Mouse (Mus musculus) forebrain, embryonic 11.5 days (tissue): ENCODE results near the gene Cacna1d. TPM values are rescaled to one million over a fixed set of nuclear protein-coding genes. Genes with fewer than 3 reads are reported as not detected.

Source experiments
- ATAC-seq: fragments of 200-750 bp; cut with Nextera tagmentation; replicated peaks from 2 replicates; pipeline ENCODE4 v1.8.0; 2017; ENCODE audit warnings: moderate TSS enrichment; ENCODE audit not compliant: low FRiP score
- DNase-seq: peaks from one replicate; pipeline ENCODE4 v3.0.0-alpha.2; 2017; ENCODE audit warnings: low spot score
- H3K27ac ChIP-seq: fragments of 300-500 bp; sonication (generic); 2 replicates; pipeline ENCODE4 v1.5.1; 2014; ENCODE audit warnings: low read depth, low read length
- H3K27me3 ChIP-seq: fragments of 300-500 bp; sonication (generic); 2 replicates; pipeline ENCODE4 v1.6.1; 2014; ENCODE audit warnings: mild to moderate bottlenecking, low read length, mixed read lengths; ENCODE audit not compliant: control insufficient read depth, insufficient read depth
- H3K36me3 ChIP-seq: fragments of 300-500 bp; sonication (generic); 2 replicates; pipeline ENCODE4 v1.6.1; 2014; ENCODE audit warnings: mild to moderate bottlenecking, low read length, moderate library complexity, mixed read lengths; ENCODE audit not compliant: control insufficient read depth, insufficient read depth
- H3K4me1 ChIP-seq: fragments of 300-500 bp; sonication (generic); replicated peaks from 2 replicates; pipeline ENCODE4 v1.6.1; 2014; ENCODE audit warnings: low read length, mixed read lengths; ENCODE audit not compliant: control insufficient read depth, insufficient read depth
- H3K4me2 ChIP-seq: fragments of 300-500 bp; sonication (generic); 2 replicates; pipeline ENCODE4 v1.6.1; 2014; ENCODE audit warnings: low read depth, mild to moderate bottlenecking, low read length, moderate library complexity, mixed read lengths; ENCODE audit not compliant: severe bottlenecking
- H3K4me3 ChIP-seq: fragments of 300-500 bp; sonication (generic); 2 replicates; pipeline ENCODE4 v1.5.1; 2014; ENCODE audit warnings: low read depth, low read length
- H3K9ac ChIP-seq: fragments of 300-500 bp; sonication (generic); 2 replicates; pipeline ENCODE4 v1.6.1; 2014; ENCODE audit warnings: low read length
- H3K9me3 ChIP-seq: fragments of 300-500 bp; sonication (generic); 2 replicates; pipeline ENCODE4 v1.6.1; 2016; ENCODE audit warnings: low read length, mixed read lengths; ENCODE audit not compliant: control insufficient read depth
- WGBS: fragments of 180-500 bp; shearing (Covaris S2); extraction: QIAGEN DNeasy Blood & Tissue Kit; methylation state at CpG from one replicate; pipeline ENCODE4 v1.1.7; 2014; 5-methylcytosine and 5-hydroxymethylcytosine counted together
- polyA plus RNA-seq: library from polyadenylated mRNA; unstranded; fragments of >200 nt; fragmentation: Nextera tagmentation; extraction: Ambion mirVana; gene quantifications from 2 replicates; pipeline ENCODE4 v1.2.1, GENCODE M21; 2014

The Cacna1d gene
- polyA plus RNA-seq, 1 experiment from 2014 or later, result 1.8 TPM

GRCm38 (mm10) chr14:30455801-30456595 is 35.3 kb downstream of the Cacna1d start:
- Histone ChIP-seq H3K27ac (no peak overlapping the region), H3K27me3 (no peaks in the 10 kb centered on the region; the same call in 1 of the 2 replicates), H3K36me3 (no peaks in the 10 kb centered on the region), H3K9me3 (no peaks in the 10 kb centered on the region), H3K4me2 (0 out of 2 replicates have a peak overlapping the region, but pooled peaks have one; percentile 11), H3K4me1 (no peaks in the 10 kb centered on the region), H3K4me3 (no peak overlapping the region), H3K9ac (no peak overlapping the region)
- WGBS, result 20% methylated on average over 12 of the region's 13 CpGs
- ATAC-seq (no peak), DNase-seq (no peak)

DNA sequence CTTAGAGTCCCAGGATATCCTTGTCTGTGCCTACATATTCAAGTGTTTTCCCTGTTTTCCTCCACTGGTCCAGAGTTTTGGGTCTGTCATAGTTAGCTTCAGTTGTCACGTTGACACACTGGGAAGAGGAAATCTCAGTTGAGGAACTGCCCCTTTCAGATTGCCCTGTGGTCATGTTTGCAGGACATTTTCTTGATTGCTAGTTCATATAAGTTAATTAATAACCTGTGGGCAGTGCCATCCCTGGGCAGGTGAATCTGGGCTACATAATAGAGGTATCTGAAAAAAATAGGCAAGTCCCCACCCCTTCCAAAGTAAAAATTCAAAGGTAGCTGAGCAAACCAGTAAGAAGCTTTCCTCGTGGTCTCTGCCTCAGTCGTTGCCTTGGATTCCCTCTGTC is 51.3 kb downstream of the Cacna1d start:
- DNase-seq, result no peak
- H3K9me3 ChIP-seq, result no peaks in the 10 kb centered on the region
- no peaks in the 10 kb centered on the region for H3K4me1 ChIP-seq
- no peak overlapping the region for H3K4me3 ChIP-seq
- H3K9ac ChIP-seq, result no peak overlapping the region
- H3K27ac ChIP-seq, result no peak overlapping the region
- no peaks in the 10 kb centered on the region for H3K36me3 ChIP-seq
- no peak overlapping the region for H3K4me2 ChIP-seq
- WGBS, result 84% methylated on average over 3 of the region's 3 CpGs
- H3K27me3 ChIP-seq, result no peaks in the 10 kb centered on the region
- ATAC-seq, result no peak

GRCm38 (mm10) chr14:30435316-30435715 is 55.9 kb downstream of the Cacna1d start:
- Histone ChIP-seq H3K4me1 (no peaks in the 10 kb centered on the region), H3K4me2 (no peak overlapping the region), H3K9me3 (no peaks in the 10 kb centered on the region), H3K27me3 (no peaks in the 10 kb centered on the region), H3K9ac (no peak overlapping the region), H3K36me3 (no peaks in the 10 kb centered on the region), H3K4me3 (no peak overlapping the region), H3K27ac (no peak overlapping the region)
- WGBS, result 83% methylated on average over 5 of the region's 5 CpGs
- DNase-seq (no peak), ATAC-seq (no peak)

DNA sequence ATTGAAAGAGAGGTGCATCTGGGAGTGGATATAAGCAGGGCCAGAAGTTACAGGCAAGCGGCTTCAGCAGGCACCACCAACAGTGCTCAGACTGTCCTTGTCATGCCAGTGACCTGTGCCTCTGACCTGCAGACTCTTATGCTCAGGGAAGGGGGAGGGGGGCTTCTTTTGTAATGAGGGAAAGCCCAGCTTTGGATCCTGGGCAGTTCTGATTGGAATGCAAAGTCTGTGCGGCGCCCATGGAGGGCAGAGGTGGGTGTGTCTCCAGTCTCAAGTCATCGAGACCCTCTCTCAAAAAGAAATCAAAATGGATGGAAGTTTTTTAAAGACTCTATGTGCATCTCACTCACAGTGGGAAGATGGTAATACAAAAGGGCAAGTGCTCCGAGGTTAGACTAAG is 60.8 kb downstream of the Cacna1d start:
- H3K4me3 ChIP-seq, result no peak overlapping the region
- H3K27ac ChIP-seq, result no peak overlapping the region
- no peaks in the 10 kb centered on the region for H3K36me3 ChIP-seq
- no peak for DNase-seq
- H3K27me3 ChIP-seq, result no peaks in the 10 kb centered on the region
- 60% methylated on average over 5 of the region's 5 CpGs for WGBS
- H3K9me3 ChIP-seq, result no peaks in the 10 kb centered on the region
- H3K9ac ChIP-seq, result no peak overlapping the region
- H3K4me1 ChIP-seq, result no peaks in the 10 kb centered on the region
- no peak overlapping the region for H3K4me2 ChIP-seq
- no peak for ATAC-seq

DNA sequence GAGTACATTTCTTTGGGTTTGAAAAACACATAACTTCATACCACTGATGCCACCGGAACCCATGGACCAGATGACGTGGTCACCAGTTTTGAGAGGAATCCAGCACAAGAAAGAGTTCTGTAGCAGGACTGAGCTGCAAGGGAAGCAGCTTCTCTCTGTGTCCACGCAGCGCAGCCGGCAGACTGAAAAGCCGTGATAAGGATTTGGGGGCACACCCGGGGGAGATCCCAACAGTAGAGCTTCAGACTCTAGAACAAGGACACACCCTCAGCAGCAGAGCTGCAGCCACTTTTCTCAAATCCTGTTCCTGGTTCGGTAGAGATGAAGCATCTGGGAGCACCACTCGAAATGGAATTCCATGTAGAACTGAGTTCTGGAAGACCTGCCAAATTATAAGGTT is 61.2 kb downstream of the Cacna1d start:
- Histone ChIP-seq H3K4me3 (no peak overlapping the region), H3K9ac (no peak overlapping the region), H3K27me3 (no peaks in the 10 kb centered on the region), H3K9me3 (no peaks in the 10 kb centered on the region), H3K4me2 (no peak overlapping the region), H3K36me3 (no peaks in the 10 kb centered on the region), H3K27ac (no peak overlapping the region), H3K4me1 (no peaks in the 10 kb centered on the region)
- 90% methylated on average over 9 of the region's 9 CpGs for WGBS
- no peak for DNase-seq
- ATAC-seq, result no peak

DNA sequence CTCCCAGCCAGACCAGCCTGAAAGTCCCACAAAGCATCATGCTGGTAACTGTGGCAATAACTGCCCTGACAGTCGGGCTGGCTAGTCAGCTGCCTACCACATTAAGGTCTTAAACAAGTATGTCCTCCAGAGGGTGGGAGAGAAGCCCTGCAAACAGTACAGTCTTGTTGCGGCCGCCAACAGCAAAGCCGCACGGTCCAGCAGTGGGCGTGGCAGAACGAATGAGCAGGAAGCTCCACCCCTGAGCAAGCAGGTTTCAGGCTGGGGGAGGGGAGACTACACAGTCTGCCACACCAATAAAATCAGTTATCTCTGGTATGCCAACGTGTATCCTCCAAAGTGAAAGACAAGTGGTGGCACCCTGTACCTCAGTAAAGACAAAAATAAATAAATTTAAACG is 61.6 kb downstream of the Cacna1d start:
- no peak for DNase-seq
- ATAC-seq, result no peak
- H3K4me2 ChIP-seq, result no peak overlapping the region
- H3K4me3 ChIP-seq, result no peak overlapping the region
- H3K36me3 ChIP-seq, result no peaks in the 10 kb centered on the region
- H3K4me1 ChIP-seq, result no peaks in the 10 kb centered on the region
- H3K9me3 ChIP-seq, result no peaks in the 10 kb centered on the region
- no peak overlapping the region for H3K9ac ChIP-seq
- H3K27ac ChIP-seq, result no peak overlapping the region
- no peaks in the 10 kb centered on the region for H3K27me3 ChIP-seq
- WGBS, result 76% methylated on average over 9 of the region's 9 CpGs

- Histone ChIP-seq H3K9me3 (no peaks in the 10 kb centered on the region), H3K27me3 (no peaks in the 10 kb centered on the region), H3K9ac (no peak overlapping the region), H3K4me3 (no peak overlapping the region), H3K36me3 (no peaks in the 10 kb centered on the region), H3K4me1 (no peaks in the 10 kb centered on the region), H3K4me2 (no peak overlapping the region), H3K27ac (no peak overlapping the region)
- ATAC-seq, result no peak
- DNase-seq, result no peak
Observed at GRCm38 (mm10) chr14:30428757-30429156, 62.5 kb downstream of the Cacna1d start.

DNA sequence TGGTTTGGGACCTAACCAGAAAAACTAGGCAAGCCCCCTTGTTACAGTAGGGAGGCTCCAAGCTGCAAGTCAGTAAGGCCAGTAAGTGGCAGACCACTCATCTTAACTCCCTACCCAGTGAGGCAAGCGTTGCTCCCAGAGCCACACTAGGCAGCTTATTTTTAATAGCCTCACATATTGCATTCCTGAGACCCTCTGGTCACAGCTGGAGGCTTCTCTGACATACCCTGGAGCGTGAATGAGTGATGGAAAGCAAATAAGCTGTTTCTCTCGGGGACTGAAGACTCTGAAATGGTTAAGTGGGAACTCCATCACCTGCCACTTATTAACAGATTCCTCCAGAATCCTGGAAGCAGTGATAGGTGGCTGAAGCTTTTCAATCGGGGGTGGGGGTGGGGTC is 65.4 kb downstream of the Cacna1d start:
- WGBS, result 21% methylated on average over 4 of the region's 4 CpGs
- H3K9me3 ChIP-seq, result no peaks in the 10 kb centered on the region
- no peaks in the 10 kb centered on the region for H3K4me1 ChIP-seq
- no peak overlapping the region for H3K4me2 ChIP-seq
- H3K4me3 ChIP-seq, result no peak overlapping the region
- no peak overlapping the region for H3K9ac ChIP-seq
- no peaks in the 10 kb centered on the region for H3K36me3 ChIP-seq
- no peaks in the 10 kb centered on the region for H3K27me3 ChIP-seq
- no peak overlapping the region for H3K27ac ChIP-seq
- no peak for DNase-seq
- ATAC-seq, result no peak

- no peaks in the 10 kb centered on the region for H3K36me3 ChIP-seq
- no peak overlapping the region for H3K27ac ChIP-seq
- H3K4me3 ChIP-seq, result no peak overlapping the region
- no peak overlapping the region for H3K4me2 ChIP-seq
- H3K9me3 ChIP-seq, result no peaks in the 10 kb centered on the region
- 87% methylated on average over 6 of the region's 6 CpGs for WGBS
- DNase-seq (no peak), ATAC-seq (no peak)
- H3K4me1 ChIP-seq, result no peaks in the 10 kb centered on the region
- no peak overlapping the region for H3K9ac ChIP-seq
- no peaks in the 10 kb centered on the region for H3K27me3 ChIP-seq
Observed at GRCm38 (mm10) chr14:30425175-30425574, 66.1 kb downstream of the Cacna1d start.
